Mouse (Mus musculus) kidney, embryonic 14.5 days (tissue): ENCODE results near the gene Tmem38b. TPM values are rescaled to one million over a fixed set of nuclear protein-coding genes. Genes with fewer than 3 reads are reported as not detected.
"Not testable (repeated sequence)": the region's sequence is repeated elsewhere in the genome, so short reads cannot be mapped to it uniquely, and the experiment has no call there.

Source experiments
- ATAC-seq: fragments of 200-750 bp; cut with Nextera tagmentation; 2 replicates; pipeline ENCODE4 v1.8.0; 2017; ENCODE audit warnings: moderate number of reproducible peaks, mild to moderate bottlenecking, moderate TSS enrichment, moderate library complexity; ENCODE audit not compliant: low FRiP score, low TSS enrichment
- H3K27ac ChIP-seq: fragments of 300-500 bp; sonication (generic); 2 replicates; pipeline ENCODE4 v1.5.1; 2014; ENCODE audit warnings: low read depth, mild to moderate bottlenecking, low read length, moderate library complexity, mixed read lengths
- H3K27me3 ChIP-seq: fragments of 300-500 bp; sonication (generic); 2 replicates; pipeline ENCODE4 v1.6.1; 2014; ENCODE audit warnings: mild to moderate bottlenecking, low read length; ENCODE audit not compliant: control insufficient read depth, insufficient read depth
- H3K36me3 ChIP-seq: fragments of 300-500 bp; sonication (generic); 2 replicates; pipeline ENCODE4 v1.6.1; 2014; ENCODE audit warnings: low read length, mixed read lengths; ENCODE audit not compliant: control insufficient read depth, insufficient read depth
- H3K4me1 ChIP-seq: fragments of 300-500 bp; sonication (generic); 2 replicates; pipeline ENCODE4 v1.6.1; 2014; ENCODE audit warnings: low read length, mixed read lengths; ENCODE audit not compliant: control insufficient read depth, insufficient read depth
- H3K4me2 ChIP-seq: fragments of 300-500 bp; sonication (generic); replicated peaks from 2 replicates; pipeline ENCODE4 v1.6.1; 2014; ENCODE audit warnings: low read depth, mild to moderate bottlenecking, low read length
- H3K4me3 ChIP-seq: fragments of 300-500 bp; sonication (generic); 2 replicates; pipeline ENCODE4 v1.5.1; 2014; ENCODE audit warnings: mild to moderate bottlenecking, low read length
- H3K9ac ChIP-seq: fragments of 300-500 bp; sonication (generic); 2 replicates; pipeline ENCODE4 v1.6.1; 2014; ENCODE audit warnings: low read depth, mild to moderate bottlenecking, low read length, moderate library complexity
- H3K9me3 ChIP-seq: fragments of 300-500 bp; sonication (generic); 2 replicates; pipeline ENCODE4 v1.6.1; 2016; ENCODE audit warnings: low read length; ENCODE audit not compliant: control insufficient read depth
- whole genome bisulfite sequencing: fragments of 180-500 bp; shearing (Covaris S2); extraction: QIAGEN DNeasy Blood & Tissue Kit; methylation state at CpG from one replicate; pipeline ENCODE4 v1.1.7; 2014; 5-methylcytosine and 5-hydroxymethylcytosine counted together
- polyA plus RNA-seq: library from polyadenylated mRNA; unstranded; fragments of >200 nt; fragmentation: Nextera tagmentation; extraction: Ambion mirVana; gene quantifications from 2 replicates; pipeline ENCODE4 v1.2.1, GENCODE M21; 2014

The Tmem38b gene
- polyA plus RNA-seq, 1 experiment from 2014 or later, result 6.2 TPM

GRCm38 (mm10) chr4:53795706-53796105 is 30.1 kb upstream of the Tmem38b start:
- H3K27me3 ChIP-seq, result no peaks in the 10 kb centered on the region

GRCm38 (mm10) chr4:53796865-53797772 is 28.7 kb upstream of the Tmem38b start:
- Histone ChIP-seq H3K4me2 (no peak overlapping the region), H3K9me3 (no peaks in the 10 kb centered on the region), H3K4me3 (no peak overlapping the region), H3K9ac (no peak overlapping the region), H3K36me3 (no peaks in the 10 kb centered on the region), H3K27ac (no peak overlapping the region), H3K4me1 (no peaks in the 10 kb centered on the region), H3K27me3 (no peaks in the 10 kb centered on the region)
- ATAC-seq, result no peak
- 39% methylated on average over 18 of the region's 18 CpGs for WGBS

More at GRCm38 (mm10) chr4:53795706-53796105, 30.1 kb upstream of the Tmem38b start:
- Histone ChIP-seq H3K4me3 (no peak overlapping the region), H3K36me3 (no peaks in the 10 kb centered on the region), H3K27ac (no peak overlapping the region), H3K9ac (no peak overlapping the region), H3K9me3 (no peaks in the 10 kb centered on the region), H3K4me1 (no peaks in the 10 kb centered on the region), H3K4me2 (no peak overlapping the region)
- 87% methylated on average over 2 of the region's 2 CpGs for WGBS
- no peak for ATAC-seq

GRCm38 (mm10) chr4:53798896-53799676 is 26.8 kb upstream of the Tmem38b start:
- Histone ChIP-seq H3K4me3 (no peak overlapping the region), H3K9ac (no peak overlapping the region), H3K27ac (no peak overlapping the region), H3K4me1 (no peaks in the 10 kb centered on the region), H3K36me3 (no peaks in the 10 kb centered on the region), H3K9me3 (no peaks in the 10 kb centered on the region), H3K27me3 (no peaks in the 10 kb centered on the region), H3K4me2 (no peak overlapping the region)
- ATAC-seq, result 0 out of 2 replicates have a peak, but pooled peaks have one; percentile 24
- WGBS, result 61% methylated on average over 7 of the region's 7 CpGs

- H3K4me2 ChIP-seq, result no peak overlapping the region
- H3K9me3 ChIP-seq, result no peaks in the 10 kb centered on the region
- no peak for ATAC-seq
- no peak overlapping the region for H3K27ac ChIP-seq
- no peaks in the 10 kb centered on the region for H3K27me3 ChIP-seq
- no peaks in the 10 kb centered on the region for H3K36me3 ChIP-seq
- WGBS, result 54% methylated on average over 1 of the region's 1 CpGs
- no peak overlapping the region for H3K4me3 ChIP-seq
- H3K4me1 ChIP-seq, result no peaks in the 10 kb centered on the region
- no peak overlapping the region for H3K9ac ChIP-seq
Observed at GRCm38 (mm10) chr4:53799753-53800152, 26.1 kb upstream of the Tmem38b start.

DNA sequence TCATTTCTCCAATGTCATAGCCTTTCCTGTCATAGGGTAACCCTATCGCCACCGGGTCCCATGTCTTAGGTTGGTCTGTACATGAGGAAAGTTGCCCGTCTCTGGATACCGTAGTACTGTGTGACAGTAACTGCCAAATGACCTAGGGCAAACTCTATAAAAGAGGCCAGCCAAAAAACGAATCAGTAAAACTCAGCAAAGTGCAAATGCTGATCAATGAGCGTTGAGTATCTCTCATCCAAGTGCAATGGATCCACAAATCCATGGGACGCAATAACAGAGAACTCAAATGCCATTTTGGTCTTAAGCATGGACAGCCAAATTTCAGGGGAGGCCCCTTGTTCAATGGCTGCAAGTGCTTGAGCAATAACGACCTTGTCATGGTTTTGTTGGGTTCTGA is 22.2 kb upstream of the Tmem38b start:
- not testable (repeated sequence) for H3K4me1 ChIP-seq, H3K4me2 ChIP-seq, H3K27ac ChIP-seq, H3K9ac ChIP-seq, ATAC-seq, H3K9me3 ChIP-seq, H3K4me3 ChIP-seq, H3K27me3 ChIP-seq, H3K36me3 ChIP-seq
- WGBS, result 87% methylated on average over 8 of the region's 8 CpGs

- not testable (repeated sequence) for H3K4me2 ChIP-seq, H3K36me3 ChIP-seq, H3K27ac ChIP-seq, H3K4me1 ChIP-seq, ATAC-seq, H3K9ac ChIP-seq, H3K9me3 ChIP-seq, H3K4me3 ChIP-seq, H3K27me3 ChIP-seq
- WGBS, result 91% methylated on average over 6 of the region's 6 CpGs
Observed at GRCm38 (mm10) chr4:53806428-53806827, 19.4 kb upstream of the Tmem38b start.

DNA sequence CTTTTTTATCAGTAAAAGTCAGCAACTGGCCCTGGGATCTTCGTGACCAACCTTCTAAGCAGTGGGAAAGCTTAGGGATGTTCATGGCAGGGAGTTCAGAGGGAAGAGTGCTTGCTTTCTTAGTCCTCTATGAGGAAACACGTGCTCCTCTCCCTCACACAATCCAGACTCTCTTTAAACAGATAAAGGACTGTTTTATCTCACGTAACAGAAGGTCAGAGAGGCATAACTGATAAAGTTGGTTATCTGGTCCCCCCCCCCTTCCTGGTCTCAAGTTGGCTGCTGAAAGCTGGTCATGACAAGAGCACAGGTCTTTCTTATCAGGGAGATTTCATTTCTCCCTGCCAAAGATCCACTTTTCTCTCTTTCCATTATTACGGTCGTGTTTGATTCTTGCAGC is 7.5 kb upstream of the Tmem38b start:
- Histone ChIP-seq H3K27ac (no peak overlapping the region), H3K9ac (no peak overlapping the region), H3K9me3 (no peaks in the 10 kb centered on the region), H3K27me3 (no peaks in the 10 kb centered on the region), H3K4me1 (no peaks in the 10 kb centered on the region), H3K4me2 (no peak overlapping the region), H3K36me3 (no peaks in the 10 kb centered on the region), H3K4me3 (no peak overlapping the region)
- WGBS, result 81% methylated on average over 5 of the region's 5 CpGs
- no peak for ATAC-seq

- ATAC-seq, result no peak
Observed at GRCm38 (mm10) chr4:53823697-53824096, 2.1 kb upstream of the Tmem38b start.

GRCm38 (mm10) chr4:53824831-53825230 is 1.0 kb upstream of the Tmem38b start:
- H3K4me3 ChIP-seq, result no peak overlapping the region
- H3K4me1 ChIP-seq, result no peaks in the 10 kb centered on the region
- H3K27ac ChIP-seq, result no peak overlapping the region
- no peak overlapping the region for H3K9ac ChIP-seq
- no peaks in the 10 kb centered on the region for H3K36me3 ChIP-seq
- WGBS, result 45% methylated on average over 4 of the region's 4 CpGs
- ATAC-seq, result no peak
- no peaks in the 10 kb centered on the region for H3K9me3 ChIP-seq
- no peak overlapping the region for H3K4me2 ChIP-seq
- no peaks in the 10 kb centered on the region for H3K27me3 ChIP-seq

More at GRCm38 (mm10) chr4:53823697-53824096, 2.1 kb upstream of the Tmem38b start:
- no peaks in the 10 kb centered on the region for H3K27me3 ChIP-seq
- no peak overlapping the region for H3K27ac ChIP-seq
- no peaks in the 10 kb centered on the region for H3K36me3 ChIP-seq
- 68% methylated on average over 6 of the region's 6 CpGs for WGBS
- H3K9ac ChIP-seq, result no peak overlapping the region
- H3K4me3 ChIP-seq, result no peak overlapping the region
- H3K4me2 ChIP-seq, result no peak overlapping the region
- no peaks in the 10 kb centered on the region for H3K4me1 ChIP-seq
- H3K9me3 ChIP-seq, result no peaks in the 10 kb centered on the region
